Mouse (Mus musculus): ENCODE results near the gene Pik3cb.

GRCm38 (mm10) chr9:99183043-99183670 lies 42.7 kb upstream of the Pik3cb start:
- TF ChIP-seq CTCF (IDR thresholded peaks at IDR 0.05; ENCODE audit: insufficient read depth, low read length) (no peak), POLR2A (IDR thresholded peaks at IDR 0.05; ENCODE audit: borderline replicate concordance, extremely low read depth, low read depth, low read length) (no peak)
